Mouse (Mus musculus) left cerebral cortex, adult 11 months (tissue): ENCODE results near the gene Hist1h3b.
"Not testable (repeated sequence)": the region's sequence is repeated elsewhere in the genome, so short reads cannot be mapped to it uniquely, and the experiment has no call there.

Experiments
- DNase-seq: peaks from one replicate; pipeline ENCODE4 v3.0.0; 2022; ENCODE audit warnings: low spot score

Gene Hist1h3b

GRCm38 (mm10) chr13:23753314-23754078, 1.4 kb downstream of the Hist1h3b start:
- no peak for DNase-seq

GRCm38 (mm10) chr13:23755000-23755399, 2.9 kb downstream of the Hist1h3b start:
- no peak for DNase-seq

GRCm38 (mm10) chr13:23756790-23757189, 4.7 kb downstream of the Hist1h3b start, which contains the start of gene Hist1h4b:
TSS of gene Hist1h4b (plus strand) at chr13:23757013.
- DNase-seq: peak; percentile 92

GRCm38 (mm10) chr13:23757211-23757773, 5.2 kb downstream of the Hist1h3b start:
- DNase-seq: no peak

GRCm38 (mm10) chr13:23757921-23758320, 5.9 kb downstream of the Hist1h3b start:
- no peak for DNase-seq

- no peak for DNase-seq
Observed at GRCm38 (mm10) chr13:23759251-23759771, 7.2 kb downstream of the Hist1h3b start.

- DNase-seq: no peak
Observed at GRCm38 (mm10) chr13:23759916-23760239, 7.8 kb downstream of the Hist1h3b start.

GRCm38 (mm10) chr13:23760240-23760971, 8.3 kb downstream of the Hist1h3b start:
- no peak for DNase-seq

- peak; percentile 96 for DNase-seq
Observed at GRCm38 (mm10) chr13:23760972-23761864, 9.2 kb downstream of the Hist1h3b start, which contains the start of gene Hist1h4a. TSS of gene Hist1h4a (minus strand) at chr13:23761230.

- DNase-seq: not testable (repeated sequence)
Observed at GRCm38 (mm10) chr13:23761871-23762821, 10.1 kb downstream of the Hist1h3b start, which contains the start of gene Hist1h3a. TSS of gene Hist1h3a (minus strand) at chr13:23762386.

- no peak for DNase-seq
Observed at GRCm38 (mm10) chr13:23763242-23763585, 11.1 kb downstream of the Hist1h3b start.

- DNase-seq: no peak
Observed at GRCm38 (mm10) chr13:23763586-23764323, 11.7 kb downstream of the Hist1h3b start, which contains the start of gene Hist1h1a. TSS of gene Hist1h1a (plus strand) at chr13:23763666.

- DNase-seq: no peak
Observed at GRCm38 (mm10) chr13:23764324-23765171, 12.5 kb downstream of the Hist1h3b start.

GRCm38 (mm10) chr13:23765172-23765513, 13.1 kb downstream of the Hist1h3b start:
- no peak for DNase-seq

- DNase-seq: no peak
Observed at GRCm38 (mm10) chr13:23766772-23767171, 14.7 kb downstream of the Hist1h3b start.

GRCm38 (mm10) chr13:23768834-23769397, 16.8 kb downstream of the Hist1h3b start:
- no peak for DNase-seq

GRCm38 (mm10) chr13:23769613-23770012, 17.5 kb downstream of the Hist1h3b start, which contains the start of gene Trim38:
TSS of gene Trim38 (plus strand) at chr13:23769913.
- not testable (repeated sequence) for DNase-seq

GRCm38 (mm10) chr13:23772561-23773313, 20.7 kb downstream of the Hist1h3b start:
- DNase-seq: no peak
